Mouse (Mus musculus) limb, embryonic 13.5 days (tissue): ENCODE data around the gene Hcn1. TPM values are rescaled to one million over a fixed set of nuclear protein-coding genes. Genes with fewer than 3 reads are reported as not detected.
A peak's percentile ranks its signal among the peaks of the same experiment; 100 is the strongest.

Experiments
- ATAC-seq: fragments of 200-750 bp; cut with Nextera tagmentation; 2 replicates; pipeline ENCODE4 v1.8.0; 2017; ENCODE audit warnings: low read depth, moderate number of reproducible peaks, moderate TSS enrichment; ENCODE audit not compliant: low FRiP score
- H3K27ac ChIP-seq: fragments of 300-500 bp; sonication (generic); 2 replicates; pipeline ENCODE4 v1.5.1; 2015; ENCODE audit warnings: inconsistent platforms, mild to moderate bottlenecking, moderate library complexity
- H3K27me3 ChIP-seq: fragments of 300-500 bp; sonication (generic); 2 replicates; pipeline ENCODE4 v1.6.1; 2015; ENCODE audit warnings: mild to moderate bottlenecking, inconsistent platforms
- H3K36me3 ChIP-seq: fragments of 300-500 bp; sonication (generic); 2 replicates; pipeline ENCODE4 v1.6.1; 2015; ENCODE audit warnings: inconsistent platforms, mild to moderate bottlenecking, moderate library complexity
- H3K4me1 ChIP-seq: fragments of 300-500 bp; sonication (generic); 2 replicates; pipeline ENCODE4 v1.6.1; 2015; ENCODE audit warnings: inconsistent platforms
- H3K4me2 ChIP-seq: fragments of 300-500 bp; sonication (generic); replicated peaks from 2 replicates; pipeline ENCODE4 v1.6.1; 2015; ENCODE audit warnings: inconsistent platforms, mild to moderate bottlenecking, moderate library complexity
- H3K4me3 ChIP-seq: fragments of 300-500 bp; sonication (generic); 2 replicates; pipeline ENCODE4 v1.5.1; 2015; ENCODE audit warnings: moderate library complexity, mild to moderate bottlenecking, inconsistent platforms
- H3K9ac ChIP-seq: fragments of 300-500 bp; sonication (generic); 2 replicates; pipeline ENCODE4 v1.6.1; 2015; ENCODE audit warnings: mild to moderate bottlenecking, inconsistent platforms
- H3K9me3 ChIP-seq: fragments of 300-500 bp; sonication (generic); 2 replicates; pipeline ENCODE4 v1.6.1; 2016; ENCODE audit warnings: inconsistent platforms
- WGBS: fragments of 180-500 bp; shearing (Covaris S2); methylation state at CpG from one replicate; pipeline ENCODE4 v1.1.7; 2015; 5-methylcytosine and 5-hydroxymethylcytosine counted together
- polyA plus RNA-seq: library from polyadenylated mRNA; unstranded; fragments of >200 nt; fragmentation: Nextera tagmentation; extraction: Ambion mirVana; gene quantifications from 2 replicates; pipeline ENCODE4 v1.2.1, GENCODE M21; 2015

Hcn1 gene
- polyA plus RNA-seq, 1 experiment from 2014 or later, result 0.13 TPM

DNA sequence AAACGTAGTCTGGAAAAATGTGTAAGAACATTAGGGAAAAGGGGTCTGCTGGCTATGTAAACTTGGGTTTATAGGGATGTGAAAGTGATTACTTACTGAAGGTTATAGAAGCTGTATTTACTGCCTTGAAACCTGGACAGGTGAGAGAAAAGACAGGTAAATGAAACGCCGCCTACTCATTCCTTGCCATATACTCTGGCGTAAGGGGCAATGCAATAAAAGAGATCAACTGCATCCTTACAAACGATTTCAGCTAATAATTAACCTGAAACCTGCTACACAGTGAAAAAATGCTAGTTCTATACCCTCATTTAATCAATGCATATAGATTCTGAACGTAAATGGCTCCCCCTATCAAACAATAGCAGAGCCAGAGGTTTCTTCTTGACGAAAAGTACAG lies 17.4 kb downstream of the Hcn1 start:
- Histone ChIP-seq H3K9me3 (no peaks in the 10 kb centered on the region), H3K27me3 (no peaks in the 10 kb centered on the region), H3K4me2 (no peak overlapping the region), H3K4me3 (no peak overlapping the region), H3K4me1 (no peaks in the 10 kb centered on the region), H3K27ac (no peak overlapping the region), H3K9ac (no peak overlapping the region), H3K36me3 (no peaks in the 10 kb centered on the region)
- 84% methylated on average over 7 of the region's 7 CpGs for WGBS
- ATAC-seq, result no peak

- H3K4me3 ChIP-seq, result no peak overlapping the region
- no peak for ATAC-seq
- no peaks in the 10 kb centered on the region for H3K9me3 ChIP-seq
- H3K4me2 ChIP-seq, result no peak overlapping the region
- no peaks in the 10 kb centered on the region for H3K36me3 ChIP-seq
- H3K27ac ChIP-seq, result no peak overlapping the region
- H3K9ac ChIP-seq, result no peak overlapping the region
- WGBS, result 80% methylated on average over 2 of the region's 2 CpGs
- H3K27me3 ChIP-seq, result no peaks in the 10 kb centered on the region
- H3K4me1 ChIP-seq, result no peaks in the 10 kb centered on the region
These were observed 55.4 kb downstream of the Hcn1 start for GRCm38 (mm10) chr13:117657501-117657900.

GRCm38 (mm10) chr13:117658414-117659175 lies 56.5 kb downstream of the Hcn1 start:
- H3K9ac ChIP-seq, result no peak overlapping the region
- no peak for ATAC-seq
- H3K4me3 ChIP-seq, result no peak overlapping the region
- H3K36me3 ChIP-seq, result no peaks in the 10 kb centered on the region
- no peak overlapping the region for H3K27ac ChIP-seq
- no peaks in the 10 kb centered on the region for H3K9me3 ChIP-seq
- no peaks in the 10 kb centered on the region for H3K4me1 ChIP-seq
- no peaks in the 10 kb centered on the region for H3K27me3 ChIP-seq
- no peak overlapping the region for H3K4me2 ChIP-seq
- WGBS, result 88% methylated on average over 17 of the region's 17 CpGs

- Histone ChIP-seq H3K36me3 (no peaks in the 10 kb centered on the region), H3K4me2 (no peak overlapping the region), H3K4me1 (no peaks in the 10 kb centered on the region), H3K27ac (no peak overlapping the region), H3K9me3 (no peaks in the 10 kb centered on the region), H3K27me3 (no peaks in the 10 kb centered on the region), H3K9ac (no peak overlapping the region), H3K4me3 (no peak overlapping the region)
- no peak for ATAC-seq
- 77% methylated on average over 7 of the region's 7 CpGs for WGBS
These were observed 57.4 kb downstream of the Hcn1 start for GRCm38 (mm10) chr13:117659511-117659910.

GRCm38 (mm10) chr13:117662661-117663060 lies 60.5 kb downstream of the Hcn1 start:
- Histone ChIP-seq H3K27me3 (no peaks in the 10 kb centered on the region), H3K27ac (no peak overlapping the region), H3K4me2 (no peak overlapping the region), H3K36me3 (no peaks in the 10 kb centered on the region), H3K4me1 (no peaks in the 10 kb centered on the region), H3K9ac (no peak overlapping the region), H3K9me3 (no peaks in the 10 kb centered on the region), H3K4me3 (no peak overlapping the region)
- no peak for ATAC-seq
- 74% methylated on average over 3 of the region's 3 CpGs for WGBS

- WGBS, result 58% methylated on average over 2 of the region's 2 CpGs
These were observed 67.2 kb downstream of the Hcn1 start for GRCm38 (mm10) chr13:117669303-117669702.

DNA sequence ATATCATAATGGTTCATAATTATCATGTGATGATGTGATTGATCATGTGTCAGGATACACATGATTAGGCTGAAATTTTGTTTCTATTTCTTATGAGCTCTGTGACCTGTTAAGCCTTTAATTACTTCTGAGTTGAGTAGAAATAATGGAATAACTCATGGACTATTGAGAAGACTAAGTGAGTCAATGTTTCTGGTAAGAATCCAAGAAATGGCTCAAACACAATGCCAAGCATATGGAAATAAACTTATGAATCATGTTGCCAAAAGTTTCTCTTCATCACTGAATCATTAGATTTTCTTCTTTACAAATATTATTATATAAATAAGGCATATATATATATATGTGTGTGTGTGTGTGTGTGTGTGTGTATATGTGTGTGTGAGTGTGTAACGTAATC lies 69.7 kb downstream of the Hcn1 start:
- no peaks in the 10 kb centered on the region for H3K27me3 ChIP-seq
- no peak overlapping the region for H3K27ac ChIP-seq
- no peaks in the 10 kb centered on the region for H3K36me3 ChIP-seq
- H3K4me1 ChIP-seq, result peaks cover 2% of the 10 kb centered on the region; the same call in 1 of the 2 replicates
- no peak overlapping the region for H3K4me3 ChIP-seq
- H3K9ac ChIP-seq, result no peak overlapping the region
- ATAC-seq, result no peak
- H3K9me3 ChIP-seq, result no peaks in the 10 kb centered on the region
- WGBS, result 100% methylated on average over 1 of the region's 1 CpGs
- no peak overlapping the region for H3K4me2 ChIP-seq

More at GRCm38 (mm10) chr13:117669303-117669702, 67.2 kb downstream of the Hcn1 start:
- Histone ChIP-seq H3K4me1 (peaks cover 2% of the 10 kb centered on the region; the same call in 1 of the 2 replicates), H3K9me3 (no peaks in the 10 kb centered on the region), H3K4me3 (no peak overlapping the region), H3K27ac (no peak overlapping the region), H3K27me3 (no peaks in the 10 kb centered on the region), H3K4me2 (no peak overlapping the region), H3K9ac (no peak overlapping the region), H3K36me3 (no peaks in the 10 kb centered on the region)
- ATAC-seq, result no peak

DNA sequence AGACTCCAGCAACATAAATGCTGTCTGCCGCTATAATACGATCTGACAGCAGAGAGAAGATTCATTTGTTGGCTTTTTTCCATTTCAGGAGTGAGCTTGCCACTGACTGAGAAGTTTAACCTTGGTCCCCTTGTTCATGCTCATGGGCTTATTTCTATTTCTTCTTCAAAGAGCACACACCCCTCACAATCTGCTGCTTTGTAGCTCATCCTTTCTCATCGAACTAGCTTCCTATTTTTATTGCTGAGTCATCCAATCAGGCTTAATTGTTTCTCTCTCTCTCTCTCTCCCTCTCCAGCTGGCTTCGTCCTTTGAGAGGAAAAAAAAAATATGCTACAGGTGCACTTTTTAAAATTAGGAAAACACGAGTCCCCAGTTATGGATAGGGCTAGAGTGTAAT lies 74.3 kb downstream of the Hcn1 start:
- Histone ChIP-seq H3K27me3 (no peaks in the 10 kb centered on the region), H3K9ac (no peak overlapping the region), H3K36me3 (no peaks in the 10 kb centered on the region), H3K9me3 (no peaks in the 10 kb centered on the region), H3K4me3 (no peak overlapping the region), H3K4me2 (no peak overlapping the region), H3K27ac (no peak overlapping the region), H3K4me1 (no peaks in the 10 kb centered on the region)
- ATAC-seq, result no peak
- WGBS, result 76% methylated on average over 5 of the region's 5 CpGs

DNA sequence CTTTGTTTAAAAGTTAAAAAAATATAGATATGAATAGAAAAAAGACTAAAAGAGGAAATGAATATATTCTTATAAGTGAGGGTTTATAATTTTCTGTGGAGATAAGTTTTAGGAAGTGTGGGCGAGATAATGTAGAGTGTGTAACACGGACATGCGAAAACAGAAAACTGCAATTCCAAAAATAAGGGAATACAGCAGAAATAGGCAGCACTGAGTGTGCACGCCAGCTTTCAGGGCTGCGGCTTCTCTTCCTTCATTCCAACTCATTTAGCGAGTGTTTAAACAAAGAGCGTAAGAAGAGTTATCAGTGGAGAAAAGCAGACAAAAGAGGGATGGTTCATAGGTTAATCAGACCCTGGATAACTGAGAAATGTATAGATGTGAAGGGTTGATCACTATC lies 85.5 kb downstream of the Hcn1 start:
- ATAC-seq, result no peak
- no peak overlapping the region for H3K9ac ChIP-seq
- H3K4me3 ChIP-seq, result no peak overlapping the region
- no peak overlapping the region for H3K27ac ChIP-seq
- H3K4me2 ChIP-seq, result no peak overlapping the region
- no peaks in the 10 kb centered on the region for H3K9me3 ChIP-seq
- no peaks in the 10 kb centered on the region for H3K4me1 ChIP-seq
- no peaks in the 10 kb centered on the region for H3K36me3 ChIP-seq
- H3K27me3 ChIP-seq, result no peaks in the 10 kb centered on the region
- 89% methylated on average over 7 of the region's 7 CpGs for WGBS

- Histone ChIP-seq H3K4me1 (no peaks in the 10 kb centered on the region), H3K9ac (no peak overlapping the region), H3K4me3 (no peak overlapping the region), H3K4me2 (no peak overlapping the region), H3K9me3 (no peaks in the 10 kb centered on the region), H3K27me3 (no peaks in the 10 kb centered on the region), H3K27ac (no peak overlapping the region), H3K36me3 (no peaks in the 10 kb centered on the region)
- ATAC-seq, result no peak
- WGBS, result 79% methylated on average over 1 of the region's 1 CpGs
These were observed 92.7 kb downstream of the Hcn1 start for GRCm38 (mm10) chr13:117694729-117695332.

- Histone ChIP-seq H3K9ac (no peak overlapping the region), H3K36me3 (no peaks in the 10 kb centered on the region), H3K27ac (no peak overlapping the region), H3K4me1 (peaks cover 24% of the 10 kb centered on the region), H3K9me3 (no peaks in the 10 kb centered on the region), H3K4me3 (no peak overlapping the region), H3K27me3 (no peaks in the 10 kb centered on the region), H3K4me2 (no peak overlapping the region)
- ATAC-seq, result peak; percentile 62; the same call in 1 of the 2 replicates
These were observed 103.5 kb downstream of the Hcn1 start for GRCm38 (mm10) chr13:117705573-117705972.

DNA sequence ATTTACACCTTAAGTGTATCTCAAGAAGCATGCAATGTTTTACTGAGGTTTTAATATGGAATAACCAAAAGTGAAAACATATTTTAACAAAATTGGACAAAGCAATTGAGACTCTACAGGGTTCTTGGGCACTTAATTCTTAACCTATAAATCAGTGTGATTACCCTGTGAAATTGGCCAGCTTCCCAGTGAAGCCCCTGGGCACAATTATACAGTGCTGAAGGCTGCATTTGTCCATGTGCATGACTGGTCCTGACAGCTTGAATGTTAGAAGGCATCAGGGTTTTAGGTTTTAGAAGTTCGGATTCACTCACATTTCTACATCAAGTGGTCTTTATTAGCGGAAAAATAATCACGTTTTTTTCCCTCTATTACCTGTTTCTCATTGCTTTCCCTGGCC lies 103.9 kb downstream of the Hcn1 start:
- Histone ChIP-seq H3K4me1 (peaks cover 24% of the 10 kb centered on the region), H3K27ac (no peak overlapping the region), H3K9ac (no peak overlapping the region), H3K4me3 (no peak overlapping the region), H3K4me2 (no peak overlapping the region), H3K9me3 (no peaks in the 10 kb centered on the region), H3K36me3 (no peaks in the 10 kb centered on the region), H3K27me3 (no peaks in the 10 kb centered on the region)
- peak; percentile 94 for ATAC-seq
- 20% methylated on average over 3 of the region's 3 CpGs for whole genome bisulfite sequencing

GRCm38 (mm10) chr13:117706496-117706895 lies 104.4 kb downstream of the Hcn1 start:
- peak; percentile 12 for ATAC-seq

More at GRCm38 (mm10) chr13:117706496-117706895, 104.4 kb downstream of the Hcn1 start:
- 51% methylated on average over 2 of the region's 2 CpGs for WGBS
- H3K9ac ChIP-seq, result no peak overlapping the region
- H3K36me3 ChIP-seq, result no peaks in the 10 kb centered on the region
- no peaks in the 10 kb centered on the region for H3K9me3 ChIP-seq
- no peaks in the 10 kb centered on the region for H3K27me3 ChIP-seq
- no peak overlapping the region for H3K4me3 ChIP-seq
- H3K4me2 ChIP-seq, result no peak overlapping the region
- H3K27ac ChIP-seq, result no peak overlapping the region
- H3K4me1 ChIP-seq, result peaks cover 24% of the 10 kb centered on the region
